Mouse (Mus musculus) testis, adult 2 months (tissue): ENCODE data around the gene 4930568D16Rik.

ENCODE experiments used
- CTCF ChIP-seq: fragments of 200-500 bp; IDR thresholded peaks from 2 replicates; pipeline ENCODE4 v1.5.1; 2012; ENCODE audit warnings: low read depth, mild to moderate bottlenecking, inconsistent platforms, low read length, moderate library complexity; ENCODE audit not compliant: control insufficient read depth, insufficient read depth, insufficient replicate concordance
- POLR2A ChIP-seq: fragments of 200-500 bp; IDR thresholded peaks from 2 replicates; pipeline ENCODE4 v1.6.1; 2012; ENCODE audit warnings: low read depth, mild to moderate bottlenecking, inconsistent platforms, low read length, moderate library complexity; ENCODE audit not compliant: control insufficient read depth

DNA sequence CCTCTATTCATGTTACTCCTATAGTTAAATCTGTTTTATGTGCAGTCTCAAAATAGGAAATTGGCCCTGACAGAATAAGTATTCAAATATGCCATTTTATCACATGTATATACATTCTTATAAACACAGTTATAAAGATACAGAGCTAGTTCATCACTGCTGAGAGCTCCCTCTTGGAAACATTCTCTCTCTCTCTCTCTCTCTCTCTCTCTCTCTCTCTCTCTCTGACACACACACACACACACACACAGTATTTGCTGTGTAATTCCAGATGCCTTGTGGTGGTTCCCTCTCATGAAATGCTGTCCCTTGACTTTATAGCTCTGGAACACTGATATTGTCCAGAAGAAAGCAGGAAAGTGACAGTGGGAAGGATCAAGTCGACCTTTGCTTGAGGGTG is 29.5 kb downstream of the 4930568D16Rik start:
- TF ChIP-seq POLR2A (no peak), CTCF (no peak)
